Mouse (Mus musculus) forebrain, embryonic 11.5 days (tissue): ENCODE results near the gene Pzp. TPM values are rescaled to one million over a fixed set of nuclear protein-coding genes. Genes with fewer than 3 reads are reported as not detected.

ENCODE experiments used
- ATAC-seq: fragments of 200-750 bp; cut with Nextera tagmentation; replicated peaks from 2 replicates; pipeline ENCODE4 v1.8.0; 2017; ENCODE audit warnings: moderate TSS enrichment; ENCODE audit not compliant: low FRiP score
- DNase-seq: peaks from one replicate; pipeline ENCODE4 v3.0.0-alpha.2; 2017; ENCODE audit warnings: low spot score
- H3K27ac ChIP-seq: fragments of 300-500 bp; sonication (generic); 2 replicates; pipeline ENCODE4 v1.5.1; 2014; ENCODE audit warnings: low read depth, low read length
- H3K27me3 ChIP-seq: fragments of 300-500 bp; sonication (generic); 2 replicates; pipeline ENCODE4 v1.6.1; 2014; ENCODE audit warnings: mild to moderate bottlenecking, low read length, mixed read lengths; ENCODE audit not compliant: control insufficient read depth, insufficient read depth
- H3K36me3 ChIP-seq: fragments of 300-500 bp; sonication (generic); 2 replicates; pipeline ENCODE4 v1.6.1; 2014; ENCODE audit warnings: mild to moderate bottlenecking, low read length, moderate library complexity, mixed read lengths; ENCODE audit not compliant: control insufficient read depth, insufficient read depth
- H3K4me1 ChIP-seq: fragments of 300-500 bp; sonication (generic); replicated peaks from 2 replicates; pipeline ENCODE4 v1.6.1; 2014; ENCODE audit warnings: low read length, mixed read lengths; ENCODE audit not compliant: control insufficient read depth, insufficient read depth
- H3K4me2 ChIP-seq: fragments of 300-500 bp; sonication (generic); 2 replicates; pipeline ENCODE4 v1.6.1; 2014; ENCODE audit warnings: low read depth, mild to moderate bottlenecking, low read length, moderate library complexity, mixed read lengths; ENCODE audit not compliant: severe bottlenecking
- H3K4me3 ChIP-seq: fragments of 300-500 bp; sonication (generic); 2 replicates; pipeline ENCODE4 v1.5.1; 2014; ENCODE audit warnings: low read depth, low read length
- H3K9ac ChIP-seq: fragments of 300-500 bp; sonication (generic); 2 replicates; pipeline ENCODE4 v1.6.1; 2014; ENCODE audit warnings: low read length
- H3K9me3 ChIP-seq: fragments of 300-500 bp; sonication (generic); 2 replicates; pipeline ENCODE4 v1.6.1; 2016; ENCODE audit warnings: low read length, mixed read lengths; ENCODE audit not compliant: control insufficient read depth
- WGBS: fragments of 180-500 bp; shearing (Covaris S2); extraction: QIAGEN DNeasy Blood & Tissue Kit; methylation state at CpG from one replicate; pipeline ENCODE4 v1.1.7; 2014; 5-methylcytosine and 5-hydroxymethylcytosine counted together
- polyA plus RNA-seq: library from polyadenylated mRNA; unstranded; fragments of >200 nt; fragmentation: Nextera tagmentation; extraction: Ambion mirVana; gene quantifications from 2 replicates; pipeline ENCODE4 v1.2.1, GENCODE M21; 2014

Pzp gene
- polyA plus RNA-seq, 1 experiment from 2014 or later, result 0.05 TPM

DNA sequence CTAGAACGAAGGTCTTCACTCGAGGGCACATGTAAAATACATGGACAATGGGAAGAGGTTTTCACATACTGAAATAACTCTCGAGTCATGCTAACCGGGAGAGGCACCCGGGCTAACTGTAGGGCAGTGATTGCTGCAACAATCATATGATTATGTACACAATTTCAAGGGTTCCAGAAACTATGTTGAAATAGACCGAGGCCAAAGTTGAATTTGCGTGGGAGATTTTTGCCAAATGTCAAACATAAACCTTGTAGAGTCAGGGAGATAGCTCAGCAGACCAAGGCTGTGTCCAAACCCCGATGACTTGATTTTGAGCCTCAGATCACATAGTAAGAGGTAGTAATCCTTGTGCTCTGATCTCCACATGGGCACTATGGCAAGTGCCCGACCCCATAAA is 6.2 kb upstream of the Pzp start:
- ATAC-seq (no peak), DNase-seq (no peak)
- no peaks in the 10 kb centered on the region for H3K4me1 ChIP-seq
- H3K27me3 ChIP-seq, result no peaks in the 10 kb centered on the region
- 93% methylated on average over 9 of the region's 9 CpGs for WGBS
- H3K27ac ChIP-seq, result no peak overlapping the region
- no peak overlapping the region for H3K4me3 ChIP-seq
- H3K36me3 ChIP-seq, result no peaks in the 10 kb centered on the region
- H3K9me3 ChIP-seq, result no peaks in the 10 kb centered on the region
- H3K9ac ChIP-seq, result no peak overlapping the region
- no peak overlapping the region for H3K4me2 ChIP-seq

- H3K36me3 ChIP-seq, result no peaks in the 10 kb centered on the region
- no peaks in the 10 kb centered on the region for H3K27me3 ChIP-seq
- DNase-seq, result no peak
- no peaks in the 10 kb centered on the region for H3K4me1 ChIP-seq
- no peaks in the 10 kb centered on the region; the same call in 1 of the 2 replicates for H3K9me3 ChIP-seq
- no peak overlapping the region for H3K4me2 ChIP-seq
- WGBS, result 89% methylated on average over 4 of the region's 4 CpGs
- H3K27ac ChIP-seq, result no peak overlapping the region
- no peak overlapping the region for H3K4me3 ChIP-seq
- ATAC-seq, result no peak
- H3K9ac ChIP-seq, result no peak overlapping the region
These were observed 2.0 kb upstream of the Pzp start for GRCm38 (mm10) chr6:128528491-128528890.

DNA sequence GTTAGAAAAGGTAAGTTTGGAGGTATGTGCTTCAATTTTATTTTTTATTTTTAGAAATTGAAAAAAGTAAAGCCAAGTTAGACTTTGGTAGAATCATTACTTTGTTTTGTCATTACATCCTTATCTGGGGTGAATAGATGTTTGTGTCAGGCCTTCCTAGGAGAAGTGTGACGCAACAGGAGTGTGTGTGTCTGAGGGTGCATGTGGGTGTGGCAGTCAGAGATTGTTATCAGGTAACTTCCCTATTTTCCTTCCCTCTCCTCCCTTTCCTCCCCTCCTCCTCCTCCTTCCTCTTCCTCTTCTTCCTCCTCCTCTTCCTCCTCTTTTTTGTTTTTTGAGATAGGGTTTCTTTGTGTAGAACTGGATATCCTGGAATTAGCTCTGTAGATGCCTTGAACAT is 590 bp upstream of the Pzp start:
- H3K9ac ChIP-seq, result no peak overlapping the region
- WGBS, result 93% methylated on average over 1 of the region's 1 CpGs
- no peaks in the 10 kb centered on the region for H3K36me3 ChIP-seq
- H3K4me2 ChIP-seq, result no peak overlapping the region
- DNase-seq (no peak), ATAC-seq (no peak)
- no peak overlapping the region for H3K27ac ChIP-seq
- H3K27me3 ChIP-seq, result no peaks in the 10 kb centered on the region
- no peak overlapping the region for H3K4me3 ChIP-seq
- H3K4me1 ChIP-seq, result no peaks in the 10 kb centered on the region
- no peaks in the 10 kb centered on the region; the same call in 1 of the 2 replicates for H3K9me3 ChIP-seq

- WGBS, result 93% methylated on average over 4 of the region's 4 CpGs
- no peak for ATAC-seq
- H3K4me1 ChIP-seq, result no peaks in the 10 kb centered on the region
- no peak for DNase-seq
- no peak overlapping the region for H3K4me2 ChIP-seq
- H3K4me3 ChIP-seq, result no peak overlapping the region
- H3K9ac ChIP-seq, result no peak overlapping the region
- no peaks in the 10 kb centered on the region for H3K27me3 ChIP-seq
- no peaks in the 10 kb centered on the region; the same call in 1 of the 2 replicates for H3K9me3 ChIP-seq
- H3K27ac ChIP-seq, result no peak overlapping the region
- no peaks in the 10 kb centered on the region for H3K36me3 ChIP-seq
These were observed 719 bp downstream of the Pzp start for GRCm38 (mm10) chr6:128525801-128526200.

GRCm38 (mm10) chr6:128523360-128523759 is 3.2 kb downstream of the Pzp start:
- Histone ChIP-seq H3K4me3 (no peak overlapping the region), H3K4me1 (no peaks in the 10 kb centered on the region), H3K27me3 (no peaks in the 10 kb centered on the region), H3K36me3 (no peaks in the 10 kb centered on the region), H3K9me3 (no peaks in the 10 kb centered on the region; the same call in 1 of the 2 replicates), H3K9ac (no peak overlapping the region), H3K27ac (no peak overlapping the region), H3K4me2 (no peak overlapping the region)
- WGBS, result 96% methylated on average over 3 of the region's 3 CpGs
- ATAC-seq (no peak), DNase-seq (no peak)

DNA sequence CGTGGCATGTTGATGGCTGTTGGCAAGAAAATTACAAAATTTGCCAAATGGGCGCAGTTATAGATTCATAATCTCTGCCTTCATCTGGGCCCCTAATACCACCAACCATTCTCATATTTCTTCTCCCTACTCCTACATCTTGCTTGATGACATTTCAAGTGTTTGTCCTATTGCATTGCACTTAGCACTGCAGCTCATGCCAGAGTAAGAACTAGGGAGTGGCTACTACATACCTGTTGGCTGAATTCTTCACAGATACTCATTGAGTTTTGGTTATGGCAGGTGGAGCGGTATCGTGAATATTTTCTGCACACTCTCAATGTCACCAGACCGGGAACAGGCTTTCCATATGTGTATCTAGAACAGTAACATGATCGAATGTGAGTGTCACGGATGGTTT is 7.4 kb downstream of the Pzp start:
- DNase-seq, result no peak
- Histone ChIP-seq H3K4me2 (no peak overlapping the region), H3K27me3 (no peaks in the 10 kb centered on the region), H3K4me3 (no peak overlapping the region), H3K9me3 (no peaks in the 10 kb centered on the region), H3K27ac (no peak overlapping the region), H3K36me3 (no peaks in the 10 kb centered on the region), H3K9ac (no peak overlapping the region), H3K4me1 (no peaks in the 10 kb centered on the region)
- ATAC-seq, result no peak
- WGBS, result 93% methylated on average over 7 of the region's 7 CpGs

DNA sequence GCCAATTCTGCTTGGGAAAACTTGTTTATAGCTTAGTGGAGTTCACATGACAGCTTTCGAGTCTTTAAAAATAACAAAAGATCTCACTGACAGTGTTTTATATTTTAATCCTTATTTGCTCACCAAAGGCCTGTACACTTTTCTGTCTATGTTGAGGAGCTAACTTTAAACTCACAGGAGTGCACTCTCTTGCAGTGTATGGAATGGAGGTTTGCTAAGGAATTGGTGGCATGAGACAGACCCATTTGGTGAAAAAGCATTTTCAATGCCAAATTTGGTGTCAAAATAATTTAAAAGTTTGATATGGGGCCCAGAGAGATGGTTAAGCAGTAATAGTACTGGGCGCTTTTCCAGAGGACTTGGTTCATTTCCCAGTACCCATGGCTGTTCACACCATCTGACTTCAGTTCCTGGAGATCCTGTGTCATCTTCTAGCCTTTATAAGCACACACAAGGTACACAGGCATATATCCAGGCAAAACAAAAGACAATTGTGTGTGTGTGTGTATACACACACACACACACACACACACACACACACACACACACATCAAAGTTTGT is 20.8 kb downstream of the Pzp start:
- no peak for ATAC-seq
- Histone ChIP-seq H3K4me1 (no peaks in the 10 kb centered on the region), H3K9me3 (no peaks in the 10 kb centered on the region), H3K9ac (no peak overlapping the region), H3K4me2 (no peak overlapping the region), H3K27me3 (no peaks in the 10 kb centered on the region), H3K36me3 (no peaks in the 10 kb centered on the region), H3K27ac (no peak overlapping the region), H3K4me3 (no peak overlapping the region)
- WGBS, result 85% methylated on average over 2 of the region's 2 CpGs
- no peak for DNase-seq

- Histone ChIP-seq H3K9ac (no peak overlapping the region), H3K27ac (no peak overlapping the region), H3K4me1 (no peaks in the 10 kb centered on the region), H3K4me3 (no peak overlapping the region), H3K27me3 (no peaks in the 10 kb centered on the region), H3K9me3 (no peaks in the 10 kb centered on the region), H3K36me3 (no peaks in the 10 kb centered on the region), H3K4me2 (no peak overlapping the region)
- 85% methylated on average over 5 of the region's 5 CpGs for WGBS
- ATAC-seq, result no peak
- no peak for DNase-seq
These were observed 21.8 kb downstream of the Pzp start for GRCm38 (mm10) chr6:128504743-128505142.

GRCm38 (mm10) chr6:128495346-128495745 is 31.2 kb downstream of the Pzp start:
- Histone ChIP-seq H3K27ac (no peak overlapping the region), H3K4me2 (no peak overlapping the region), H3K9me3 (no peaks in the 10 kb centered on the region), H3K36me3 (no peaks in the 10 kb centered on the region), H3K4me3 (no peak overlapping the region), H3K4me1 (no peaks in the 10 kb centered on the region), H3K27me3 (no peaks in the 10 kb centered on the region), H3K9ac (no peak overlapping the region)
- DNase-seq (no peak), ATAC-seq (no peak)
- 80% methylated on average over 1 of the region's 1 CpGs for WGBS
